Mouse (Mus musculus): ENCODE measurements around the gene Sik1. TPM values are rescaled to one million over a fixed set of nuclear protein-coding genes. Genes with fewer than 3 reads are reported as not detected.
A peak's percentile ranks its signal among the peaks of the same experiment; 100 is the strongest.

The Sik1 gene
- polyA plus RNA-seq, 1 experiment from 2014 or later = 16.5 TPM

- 90% methylated on average over 5 of the region's 5 CpGs for WGBS
- H3K9me3 ChIP-seq (replicated peaks) = no peaks in the 10 kb centered on the region
These were observed 6.1 kb upstream of the Sik1 start for GRCm38 (mm10) chr17:31861661-31862060.

GRCm38 (mm10) chr17:31860856-31861255 lies 5.3 kb upstream of the Sik1 start:
- no peak overlapping the region for H3K27ac ChIP-seq
- no peak overlapping the region for H3K4me3 ChIP-seq
- no peaks in the 10 kb centered on the region for H3K9me3 ChIP-seq (replicated peaks)
- peaks cover 11% of the 10 kb centered on the region for H3K4me1 ChIP-seq
- H3K4me2 ChIP-seq (replicated peaks) = no peak overlapping the region
- no peaks in the 10 kb centered on the region for H3K27me3 ChIP-seq
- H3K36me3 ChIP-seq = no peaks in the 10 kb centered on the region
- ATAC-seq (ENCODE audit: low FRiP score) = no peak
- H3K9ac ChIP-seq = no peak overlapping the region
- WGBS = 93% methylated on average over 8 of the region's 8 CpGs

More at GRCm38 (mm10) chr17:31861661-31862060, 6.1 kb upstream of the Sik1 start:
- no peak overlapping the region for H3K4me2 ChIP-seq (replicated peaks)
- H3K4me1 ChIP-seq = peaks cover 4% of the 10 kb centered on the region
- H3K36me3 ChIP-seq = no peaks in the 10 kb centered on the region
- no peak for ATAC-seq (ENCODE audit: low FRiP score)
- H3K27me3 ChIP-seq = no peaks in the 10 kb centered on the region
- no peak overlapping the region for H3K9ac ChIP-seq
- no peak overlapping the region for H3K27ac ChIP-seq
- H3K4me3 ChIP-seq = no peak overlapping the region

- 71% methylated on average over 2 of the region's 2 CpGs for whole genome bisulfite sequencing
These were observed 3.8 kb upstream of the Sik1 start for GRCm38 (mm10) chr17:31859367-31859766.

GRCm38 (mm10) chr17:31858786-31859185 lies 3.2 kb upstream of the Sik1 start:
- Histone ChIP-seq H3K4me2 (replicated peaks) (no peak overlapping the region), H3K9me3 (replicated peaks) (no peaks in the 10 kb centered on the region), H3K27me3 (no peaks in the 10 kb centered on the region), H3K36me3 (no peaks in the 10 kb centered on the region), H3K27ac (no peak overlapping the region), H3K4me3 (no peak overlapping the region), H3K4me1 (peaks cover 20% of the 10 kb centered on the region), H3K9ac (no peak overlapping the region)
- no peak for ATAC-seq (ENCODE audit: low FRiP score)
- 87% methylated on average over 2 of the region's 2 CpGs for whole genome bisulfite sequencing

More at GRCm38 (mm10) chr17:31859367-31859766, 3.8 kb upstream of the Sik1 start:
- Histone ChIP-seq H3K4me3 (no peak overlapping the region), H3K9ac (no peak overlapping the region), H3K4me1 (peaks cover 17% of the 10 kb centered on the region), H3K9me3 (replicated peaks) (no peaks in the 10 kb centered on the region), H3K27me3 (no peaks in the 10 kb centered on the region), H3K36me3 (no peaks in the 10 kb centered on the region), H3K27ac (no peak overlapping the region), H3K4me2 (replicated peaks) (no peak overlapping the region)
- ATAC-seq (ENCODE audit: low FRiP score) = no peak

- peaks cover 29% of the 10 kb centered on the region for H3K4me1 ChIP-seq
- H3K4me3 ChIP-seq = no peak overlapping the region
- WGBS = 86% methylated on average over 3 of the region's 3 CpGs
- H3K4me2 ChIP-seq (replicated peaks) = no peak overlapping the region
- no peak for ATAC-seq (ENCODE audit: low FRiP score)
- H3K9me3 ChIP-seq (replicated peaks) = no peaks in the 10 kb centered on the region
- H3K27me3 ChIP-seq = no peaks in the 10 kb centered on the region
- no peak overlapping the region for H3K27ac ChIP-seq
- no peaks in the 10 kb centered on the region for H3K36me3 ChIP-seq
- H3K9ac ChIP-seq = no peak overlapping the region
These were observed 2.4 kb upstream of the Sik1 start for GRCm38 (mm10) chr17:31857903-31858426.

GRCm38 (mm10) chr17:31857251-31857650 lies 1.6 kb upstream of the Sik1 start:
- H3K9ac ChIP-seq = no peak overlapping the region
- WGBS = 87% methylated on average over 4 of the region's 4 CpGs
- no peak overlapping the region for H3K4me3 ChIP-seq
- H3K27me3 ChIP-seq = no peaks in the 10 kb centered on the region
- no peaks in the 10 kb centered on the region for H3K9me3 ChIP-seq (replicated peaks)
- H3K36me3 ChIP-seq = no peaks in the 10 kb centered on the region
- no peak for ATAC-seq (ENCODE audit: low FRiP score)
- peaks cover 34% of the 10 kb centered on the region for H3K4me1 ChIP-seq
- peak overlapping the region; percentile 86 for H3K27ac ChIP-seq
- no peak overlapping the region for H3K4me2 ChIP-seq (replicated peaks)

- peak overlapping the region; percentile 51; the same call in 1 of the 2 replicates for H3K9ac ChIP-seq
- peak overlapping the region; percentile 73 for H3K4me2 ChIP-seq (replicated peaks)
- H3K4me3 ChIP-seq = peak overlapping the region; percentile 88
- H3K36me3 ChIP-seq = no peaks in the 10 kb centered on the region
- H3K9me3 ChIP-seq (replicated peaks) = no peaks in the 10 kb centered on the region
- ATAC-seq (ENCODE audit: low FRiP score) = peak; percentile 53
- peaks cover 36% of the 10 kb centered on the region for H3K4me1 ChIP-seq
- H3K27me3 ChIP-seq = no peaks in the 10 kb centered on the region
- WGBS = 35% methylated on average over 17 of the region's 17 CpGs
- peak overlapping the region; percentile 86 for H3K27ac ChIP-seq
These were observed 1.0 kb upstream of the Sik1 start for GRCm38 (mm10) chr17:31856519-31857160.

GRCm38 (mm10) chr17:31854770-31855596 lies 621 bp downstream of the Sik1 start:
- peak; percentile 76 for ATAC-seq (ENCODE audit: low FRiP score)
- H3K9ac ChIP-seq = peak overlapping the region; percentile 91
- H3K36me3 ChIP-seq = peaks cover 12% of the 10 kb centered on the region
- H3K4me1 ChIP-seq = peaks cover 38% of the 10 kb centered on the region
- peak overlapping the region; percentile 86 for H3K27ac ChIP-seq
- H3K4me3 ChIP-seq = peak overlapping the region; percentile 88
- no peaks in the 10 kb centered on the region for H3K27me3 ChIP-seq
- peak overlapping the region; percentile 73 for H3K4me2 ChIP-seq (replicated peaks)
- H3K9me3 ChIP-seq (replicated peaks) = no peaks in the 10 kb centered on the region
- under 1% methylated on average over 73 of the region's 73 CpGs for WGBS

GRCm38 (mm10) chr17:31853448-31854188 lies 2.0 kb downstream of the Sik1 start:
- no peaks in the 10 kb centered on the region for H3K27me3 ChIP-seq
- no peak for ATAC-seq (ENCODE audit: low FRiP score)
- no peaks in the 10 kb centered on the region for H3K9me3 ChIP-seq (replicated peaks)
- H3K9ac ChIP-seq = peak overlapping the region; percentile 10; the same call in 1 of the 2 replicates
- H3K4me3 ChIP-seq = peak overlapping the region; percentile 10; the same call in 1 of the 2 replicates
- peak overlapping the region; percentile 73 for H3K4me2 ChIP-seq (replicated peaks)
- peaks cover 38% of the 10 kb centered on the region for H3K4me1 ChIP-seq
- 70% methylated on average over 17 of the region's 17 CpGs for WGBS
- H3K27ac ChIP-seq = no peak overlapping the region
- H3K36me3 ChIP-seq = peaks cover 25% of the 10 kb centered on the region

- H3K27me3 ChIP-seq = no peaks in the 10 kb centered on the region
- H3K36me3 ChIP-seq = peaks cover 32% of the 10 kb centered on the region
- H3K4me3 ChIP-seq = peak overlapping the region; percentile 10; the same call in 1 of the 2 replicates
- no peaks in the 10 kb centered on the region for H3K9me3 ChIP-seq (replicated peaks)
- no peak for ATAC-seq (ENCODE audit: low FRiP score)
- peak overlapping the region; percentile 73 for H3K4me2 ChIP-seq (replicated peaks)
- H3K27ac ChIP-seq = no peak overlapping the region
- peaks cover 38% of the 10 kb centered on the region for H3K4me1 ChIP-seq
- 55% methylated on average over 12 of the region's 12 CpGs for WGBS
- peak overlapping the region; percentile 10; the same call in 1 of the 2 replicates for H3K9ac ChIP-seq
These were observed 2.7 kb downstream of the Sik1 start for GRCm38 (mm10) chr17:31852782-31853447.

- Histone ChIP-seq H3K9me3 (replicated peaks) (no peaks in the 10 kb centered on the region), H3K4me1 (peaks cover 37% of the 10 kb centered on the region), H3K27ac (no peak overlapping the region), H3K4me2 (replicated peaks) (no peak overlapping the region), H3K36me3 (peaks cover 42% of the 10 kb centered on the region), H3K27me3 (no peaks in the 10 kb centered on the region), H3K9ac (no peak overlapping the region), H3K4me3 (no peak overlapping the region)
- 85% methylated on average over 6 of the region's 6 CpGs for WGBS
- ATAC-seq (ENCODE audit: low FRiP score) = no peak
These were observed 3.7 kb downstream of the Sik1 start for GRCm38 (mm10) chr17:31851816-31852476.
